Mouse (Mus musculus): ENCODE measurements around the gene Gnat3.
A peak's percentile ranks its signal among the peaks of the same experiment; 100 is the strongest.

Gene Gnat3

DNA sequence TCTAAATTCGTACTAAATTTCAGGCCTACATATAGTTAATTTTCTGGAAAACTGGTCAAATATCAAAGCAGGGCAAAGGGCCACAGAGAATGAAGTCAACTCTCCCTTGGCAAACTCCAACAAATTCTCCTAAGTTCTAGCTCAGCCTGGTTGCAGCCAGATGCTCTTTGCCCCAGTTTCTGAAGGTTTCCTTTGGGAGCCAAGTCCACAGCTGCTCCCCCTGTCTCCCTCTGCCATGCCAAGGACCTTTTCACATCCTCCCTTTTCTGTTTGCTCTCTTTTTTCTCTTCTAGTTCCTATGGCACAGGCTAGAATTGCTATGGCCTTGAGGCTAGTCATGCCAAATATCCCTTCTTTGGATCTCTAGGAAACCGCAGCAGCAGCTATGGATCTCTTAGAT, 43.8 kb downstream of the Gnat3 start:
- no peak for DNase-seq (ENCODE audit: low spot score)

DNA sequence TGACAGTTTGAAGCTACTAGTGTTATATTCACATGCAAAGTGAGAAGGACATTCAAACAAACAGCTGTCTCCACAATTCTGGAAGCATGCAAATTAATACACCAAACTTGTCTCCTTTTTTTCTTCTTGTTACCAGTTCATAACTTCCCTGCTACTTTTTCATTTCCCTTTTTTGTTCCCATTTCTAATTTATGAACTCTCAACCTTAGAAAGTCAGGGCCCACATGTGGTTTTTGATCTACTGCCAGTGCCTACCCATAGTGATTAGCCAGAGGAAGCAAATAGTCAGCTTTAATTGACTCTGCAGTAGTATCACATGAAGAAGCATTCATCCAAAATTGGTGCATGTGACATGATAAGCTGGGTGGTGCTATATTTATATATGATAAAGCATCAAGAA, 44.7 kb downstream of the Gnat3 start:
- no peak for DNase-seq (ENCODE audit: low spot score)

DNA sequence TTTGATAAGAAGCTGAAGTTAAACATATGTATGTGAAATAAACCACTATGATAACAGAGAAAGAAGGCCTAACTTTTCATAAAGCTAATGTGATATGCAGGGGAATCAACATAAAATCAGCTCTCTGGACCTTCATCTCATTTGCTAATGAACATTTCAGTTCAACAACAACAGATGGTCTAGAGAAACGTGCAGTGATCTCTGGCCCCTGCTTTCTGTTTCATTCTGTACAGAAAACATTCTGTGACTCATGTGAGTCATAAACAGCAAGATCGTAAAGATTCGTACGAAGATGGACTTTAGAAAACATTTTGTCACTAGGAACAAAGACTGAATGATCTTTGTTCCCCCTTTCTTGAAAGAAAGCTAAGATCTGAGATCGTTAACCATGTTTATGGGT, 48.0 kb downstream of the Gnat3 start:
- no peak for DNase-seq (ENCODE audit: low spot score)

- DNase-seq (ENCODE audit: low spot score): no peak
These were observed 50.8 kb downstream of the Gnat3 start for GRCm38 (mm10) chr5:18013196-18013595.

DNA sequence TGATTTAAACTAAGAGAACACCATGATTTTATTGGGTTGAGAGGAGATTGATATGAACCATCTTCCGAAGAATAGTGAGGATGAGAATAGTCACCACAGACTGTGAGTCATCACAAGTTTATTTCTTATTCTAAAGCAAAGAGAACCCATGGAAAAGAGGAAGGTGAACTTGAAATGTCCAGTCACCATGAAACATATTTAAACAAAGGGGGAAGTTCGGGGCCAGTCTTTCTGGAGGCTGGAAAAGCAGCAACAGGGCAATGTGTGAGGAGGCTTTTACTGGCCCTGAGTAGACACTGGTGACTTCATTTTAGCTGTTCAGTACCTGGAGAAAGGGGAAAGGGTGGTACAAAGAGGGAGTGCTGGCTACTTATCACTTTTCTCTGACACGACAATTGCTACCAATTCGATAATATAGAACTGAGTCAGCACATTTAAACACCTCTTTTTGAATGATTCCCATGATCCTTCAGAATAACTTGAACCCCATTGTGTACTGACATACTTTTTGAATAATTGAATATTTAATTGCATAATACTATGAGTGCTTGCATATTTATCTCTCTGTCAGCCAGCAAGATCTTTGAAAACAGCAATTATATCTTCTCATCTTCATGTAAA, 52.0 kb downstream of the Gnat3 start:
- DNase-seq (ENCODE audit: low spot score): no peak

GRCm38 (mm10) chr5:18023347-18023746, 61.0 kb downstream of the Gnat3 start:
- DNase-seq (ENCODE audit: low spot score): no peak

DNA sequence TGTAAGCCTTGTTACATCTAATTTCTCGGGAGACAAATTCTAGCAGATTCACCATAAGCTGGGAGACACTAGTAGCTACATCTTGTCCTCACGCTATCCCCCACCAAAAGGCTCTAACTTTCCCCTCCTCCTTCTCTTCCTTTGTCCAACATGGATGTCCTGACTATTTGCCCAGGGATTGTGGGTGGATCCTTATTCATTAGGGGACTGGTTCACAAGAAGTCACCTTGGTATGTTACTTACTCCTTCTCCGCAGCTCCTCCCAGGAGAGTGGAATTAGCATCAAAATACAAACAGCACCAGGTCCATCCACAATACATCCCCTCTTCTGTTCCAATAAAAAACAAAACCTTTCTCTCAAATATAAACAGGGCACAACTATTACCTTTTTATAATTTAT, 65.2 kb downstream of the Gnat3 start:
- no peak for DNase-seq (ENCODE audit: low spot score)

DNA sequence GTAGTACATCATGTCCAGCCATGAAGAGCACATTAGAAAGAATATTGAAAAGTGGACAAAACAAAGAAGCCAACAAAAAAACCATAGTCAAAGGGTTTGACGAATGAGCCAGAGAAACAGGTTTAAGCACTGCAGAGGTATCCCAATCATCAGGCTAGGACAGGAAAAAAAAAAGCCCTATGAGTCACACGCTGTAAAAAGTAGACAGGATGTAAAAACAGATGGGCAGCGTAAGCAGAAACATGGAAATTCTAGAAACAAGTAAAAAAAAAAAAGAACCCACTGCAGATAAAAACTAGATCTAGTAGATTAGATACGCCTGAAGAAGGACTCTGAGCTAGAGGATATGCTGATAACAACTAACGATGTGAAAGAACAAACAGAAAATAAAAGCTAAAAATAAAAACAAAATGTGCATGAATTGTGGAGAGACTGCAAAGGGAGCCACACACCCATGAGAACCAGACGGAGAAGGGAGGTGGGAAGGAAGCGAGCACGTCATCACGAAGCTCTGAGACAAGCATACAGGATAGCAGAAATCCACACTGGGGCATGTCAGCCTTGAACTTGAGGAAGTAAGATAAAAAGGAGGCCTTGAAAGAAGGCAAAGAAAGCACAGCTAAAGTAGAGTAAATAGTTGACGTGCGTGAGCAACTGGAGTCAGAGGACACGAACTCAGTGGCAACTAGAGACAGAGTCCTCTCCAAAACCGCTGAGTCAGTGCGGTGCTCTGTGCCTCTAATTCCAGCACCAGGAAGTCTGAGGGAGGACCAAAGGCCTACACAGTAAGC, 73.7 kb downstream of the Gnat3 start:
- no peak for DNase-seq (ENCODE audit: low spot score)

- peak; percentile 41 for DNase-seq (ENCODE audit: low spot score)
These were observed 80.7 kb downstream of the Gnat3 start for GRCm38 (mm10) chr5:18043022-18043421.

GRCm38 (mm10) chr5:18048841-18049240, 86.5 kb downstream of the Gnat3 start:
- no peak for DNase-seq (ENCODE audit: low spot score)

DNA sequence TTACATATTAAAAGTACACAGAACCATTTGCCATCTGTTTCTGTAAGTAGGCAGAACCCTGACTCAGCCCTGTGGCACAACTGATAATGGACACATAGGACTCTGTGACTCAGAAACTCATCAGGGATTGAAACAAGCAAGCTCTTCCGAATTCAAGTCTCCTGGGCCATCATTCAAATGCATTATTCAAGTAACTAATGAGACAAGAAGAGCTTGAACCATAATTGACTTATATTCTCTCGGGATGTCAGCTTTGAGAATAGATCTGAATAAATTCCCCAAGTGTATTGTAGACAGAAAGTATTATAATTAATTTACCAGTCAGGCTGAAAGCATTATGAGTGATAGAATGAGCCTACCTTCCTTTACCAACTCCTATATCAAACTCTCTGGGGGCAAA, 93.0 kb downstream of the Gnat3 start:
- no peak for DNase-seq (ENCODE audit: low spot score)
